23 mouse cellular contexts compared by ENCODE assay signal in the genomic region with DNA sequence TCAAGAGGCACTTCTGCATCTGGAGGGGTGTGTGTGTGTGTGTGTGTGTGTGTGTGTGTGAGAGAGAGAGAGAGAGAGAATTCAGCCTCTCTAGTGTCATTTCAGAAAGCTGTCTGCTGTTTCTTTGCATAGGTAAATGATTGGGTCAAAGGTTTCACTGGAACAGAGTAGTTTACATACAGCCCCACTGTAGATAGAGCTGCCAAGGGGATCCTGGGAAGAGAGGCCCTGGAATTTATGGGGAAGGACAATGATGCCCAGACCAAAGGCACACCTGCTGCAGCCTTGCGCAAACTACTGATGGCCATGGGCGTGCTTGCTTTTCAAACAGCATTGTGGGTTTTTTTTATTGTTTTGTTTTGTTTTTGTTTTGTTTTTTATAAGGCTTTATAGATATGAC. TPM values are rescaled to one million over a fixed set of nuclear protein-coding genes. Genes with fewer than 3 reads are reported as not detected.
"Had no signal": no experiment of that assay in that cellular context is flagged by ENCODE, and none has a peak within 500 bp of the region (broad histone marks: within the 10 kb centered on the region; RNA-seq: fewer than 3 reads in every experiment).

No protein-coding gene starts in this region.

- H3K4me3 ChIP-seq: neural tube, embryonic 13.5 days; neural tube, embryonic 15.5 days; stomach, embryonic 15.5 days had no signal

- H3K36me3 ChIP-seq: neural tube, embryonic 13.5 days; neural tube, embryonic 15.5 days; stomach, embryonic 15.5 days had no signal

- H3K9ac ChIP-seq: neural tube, embryonic 13.5 days; neural tube, embryonic 15.5 days; stomach, embryonic 15.5 days had no signal

- H3K27ac ChIP-seq: neural tube, embryonic 13.5 days; neural tube, embryonic 15.5 days; stomach, embryonic 15.5 days; stomach, postnatal 0 days had no signal

- H3K9me3 ChIP-seq: neural tube, embryonic 13.5 days; neural tube, embryonic 15.5 days; stomach, embryonic 15.5 days had no signal

- H3K4me1 ChIP-seq: neural tube, embryonic 13.5 days; neural tube, embryonic 15.5 days; stomach, embryonic 15.5 days had no signal

- H3K27me3 ChIP-seq: stomach, embryonic 15.5 days had no signal

- H3K4me2 ChIP-seq: neural tube, embryonic 13.5 days; neural tube, embryonic 15.5 days; stomach, embryonic 15.5 days had no signal

- DNase-seq: retina, postnatal 1 day; right cerebral cortex, adult 18-20 months; right cerebral cortex, postnatal 14 days; right cerebral cortex, postnatal 25 days; right cerebral cortex, postnatal 4 days; spleen, adult 18-20 months; thymus, adult 18-20 months; thymus, adult 2 months; thymus, postnatal 14 days; thymus, postnatal 25 days; thymus, postnatal 36 days; thymus, postnatal 4 days had no signal

RNA-seq across cellular contexts. Expression of a gene that starts 15.7 kb away (rescaled TPM):
- total RNA-seq: neutrophil, adult 5-6 weeks had no signal
- polyA plus RNA-seq: neural tube, embryonic 14.5 days; neural tube, embryonic 15.5 days; small intestine, adult 2 months; spleen, adult 2 months; stomach, embryonic 14.5 days; stomach, embryonic 16.5 days; stomach, postnatal 0 days; thymus, adult 2 months; urinary bladder, adult 2 months had no signal

RNA-seq across cellular contexts. Expression of a gene that starts 50.7 kb away (rescaled TPM):
- total RNA-seq: neutrophil, adult 5-6 weeks had no signal
